Comparison of ENCODE assay signal across 26 mouse cellular contexts in genomic region chr15:22980136-22980535, GRCm38 (mm10).
"Had no signal": no experiment of that assay in that cellular context is flagged by ENCODE, and none has a peak within 500 bp of the region (broad histone marks: within the 10 kb centered on the region; RNA-seq: fewer than 3 reads in every experiment).

No protein-coding gene starts in this region.

- H3K27ac ChIP-seq: heart, adult 2 months; hindbrain, embryonic 10.5 days; hindbrain, embryonic 12.5 days; hindbrain, embryonic 14.5 days; intestine, embryonic 15.5 days; kidney, embryonic 15.5 days; kidney, postnatal 0 days; limb, embryonic 13.5 days; limb, embryonic 15.5 days; liver, embryonic 12.5 days; liver, embryonic 14.5 days had no signal

- H3K36me3 ChIP-seq: hindbrain, embryonic 10.5 days; hindbrain, embryonic 12.5 days; intestine, embryonic 15.5 days; kidney, embryonic 15.5 days; limb, embryonic 13.5 days; limb, embryonic 15.5 days; liver, embryonic 12.5 days had no signal

- H3K4me3 ChIP-seq: heart, adult 2 months; hindbrain, embryonic 10.5 days; hindbrain, embryonic 12.5 days; intestine, embryonic 15.5 days; kidney, embryonic 15.5 days; limb, embryonic 13.5 days; limb, embryonic 15.5 days; liver, embryonic 12.5 days had no signal

- H3K27me3 ChIP-seq: hindbrain, embryonic 12.5 days; intestine, embryonic 15.5 days; kidney, embryonic 15.5 days; limb, embryonic 13.5 days; limb, embryonic 15.5 days; liver, embryonic 12.5 days had no signal

- H3K4me2 ChIP-seq: heart, embryonic 11.5 days; hindbrain, embryonic 12.5 days; hindbrain, embryonic 14.5 days; intestine, embryonic 15.5 days; kidney, embryonic 15.5 days; limb, embryonic 13.5 days; limb, embryonic 15.5 days; liver, embryonic 12.5 days had no signal

- H3K4me1 ChIP-seq: hindbrain, embryonic 10.5 days; hindbrain, embryonic 12.5 days; intestine, embryonic 15.5 days; kidney, embryonic 15.5 days; limb, embryonic 13.5 days; limb, embryonic 15.5 days; liver, embryonic 12.5 days had no signal

- DNase-seq: gastrocnemius, postnatal 14 days; gastrocnemius, postnatal 36 days; heart, adult 11 months; heart, adult 2 months; heart, postnatal 10 days; heart, postnatal 4 days; kidney, adult 11 months; kidney, adult 2 months; kidney, adult 9 months; kidney, postnatal 14 days; kidney, postnatal 36 days; layer of hippocampus, postnatal 36 days; left cerebral cortex, postnatal 4 days had no signal

- ATAC-seq: hindbrain, embryonic 16.5 days; inflammation-experienced regulatory T-cells, adult 6 months; intestine, embryonic 15.5 days; liver, embryonic 12.5 days had no signal

- H3K9ac ChIP-seq: hindbrain, embryonic 12.5 days; hindbrain, embryonic 14.5 days; intestine, embryonic 15.5 days; kidney, embryonic 15.5 days; limb, embryonic 13.5 days; limb, embryonic 15.5 days; liver, embryonic 12.5 days; liver, embryonic 14.5 days had no signal

- H3K9me3 ChIP-seq: hindbrain, embryonic 10.5 days; hindbrain, embryonic 12.5 days; intestine, embryonic 15.5 days; kidney, embryonic 15.5 days; limb, embryonic 13.5 days; limb, embryonic 15.5 days; liver, embryonic 12.5 days had no signal
